10 mouse cellular contexts compared by ENCODE assay signal in genomic region chr4:144972948-144973720, GRCm38 (mm10).
A peak's percentile ranks its signal among the peaks of the same experiment; 100 is the strongest.
DNase-seq lines count a peak whose midpoint lies in the region; ATAC-seq lines count a peak whose summit lies in the region.
"Had no signal": no experiment of that assay in that cellular context is flagged by ENCODE, and none has a peak within 500 bp of the region (broad histone marks: within the 10 kb centered on the region; RNA-seq: fewer than 3 reads in every experiment).

No protein-coding gene starts in this region.

- no peaks in the 10 kb centered on the region for H3K4me1 ChIP-seq in hindbrain, embryonic 16.5 days (ENCODE audit: control insufficient read depth, insufficient read depth, low read depth, low read length)
- H3K4me1 ChIP-seq in hindbrain, embryonic 10.5 days (replicated peaks), result peaks cover 18% of the 10 kb centered on the region; the same call in 1 of the 2 replicates
- H3K4me1 ChIP-seq in brown adipose tissue, adult 24 weeks (ENCODE audit: control insufficient read depth, insufficient read depth, insufficient read length, low read length), result peaks cover 22% of the 10 kb centered on the region
- peaks cover 2% of the 10 kb centered on the region; the same call in 1 of the 2 replicates for H3K4me1 ChIP-seq in intestine, embryonic 16.5 days (ENCODE audit: control insufficient read depth, insufficient read depth, low read length)
- no peaks in the 10 kb centered on the region for H3K4me1 ChIP-seq in forebrain, embryonic 11.5 days (replicated peaks; ENCODE audit: control insufficient read depth, insufficient read depth, low read length)
- H3K4me1 ChIP-seq: hindbrain, embryonic 15.5 days had no signal

- peak; percentile 70; the same call in 1 of the 2 replicates for ATAC-seq in hindbrain, embryonic 16.5 days
- ATAC-seq in intestine, embryonic 16.5 days, result peak; percentile 77
- ATAC-seq in forebrain, embryonic 11.5 days (replicated peaks; ENCODE audit: low FRiP score), result no peak

- no peaks in the 10 kb centered on the region for H3K9me3 ChIP-seq in hindbrain, embryonic 16.5 days (ENCODE audit: control insufficient read depth, low read length)
- H3K9me3 ChIP-seq in hindbrain, embryonic 10.5 days, result no peaks in the 10 kb centered on the region
- H3K9me3 ChIP-seq in intestine, embryonic 16.5 days (ENCODE audit: control insufficient read depth, low read length), result no peaks in the 10 kb centered on the region
- no peaks in the 10 kb centered on the region for H3K9me3 ChIP-seq in forebrain, embryonic 11.5 days (ENCODE audit: control insufficient read depth, low read length)
- H3K9me3 ChIP-seq: hindbrain, embryonic 15.5 days had no signal

- no peak for DNase-seq in hindbrain, embryonic 10.5 days (ENCODE audit: low spot score)
- DNase-seq in B cell, adult 2 months, result peak; percentile 29 to 37
- no peak for DNase-seq in forebrain, embryonic 11.5 days (ENCODE audit: low spot score)
- DNase-seq in ovary, adult 18-20 months (ENCODE audit: low spot score), result no peak
- DNase-seq in testis, postnatal 10 days (ENCODE audit: low spot score), result no peak

- no peaks in the 10 kb centered on the region for H3K36me3 ChIP-seq in hindbrain, embryonic 16.5 days (ENCODE audit: control insufficient read depth, insufficient read depth, low read length)
- H3K36me3 ChIP-seq in hindbrain, embryonic 10.5 days, result peaks cover 9% of the 10 kb centered on the region; the same call in 1 of the 2 replicates
- peaks cover 4% of the 10 kb centered on the region; the same call in 1 of the 2 replicates for H3K36me3 ChIP-seq in intestine, embryonic 16.5 days (ENCODE audit: control insufficient read depth, insufficient read depth, low read length)
- no peaks in the 10 kb centered on the region for H3K36me3 ChIP-seq in forebrain, embryonic 11.5 days (ENCODE audit: control insufficient read depth, insufficient read depth, low read length)

- no peak overlapping the region for H3K9ac ChIP-seq in hindbrain, embryonic 16.5 days (ENCODE audit: low read depth, low read length)
- H3K9ac ChIP-seq in intestine, embryonic 16.5 days (ENCODE audit: low read depth, low read length), result no peak overlapping the region
- H3K9ac ChIP-seq in forebrain, embryonic 11.5 days (ENCODE audit: low read length), result no peak overlapping the region
- H3K9ac ChIP-seq: hindbrain, embryonic 15.5 days; liver, embryonic 14.5 days had no signal

- no peak overlapping the region for H3K4me3 ChIP-seq in hindbrain, embryonic 16.5 days (ENCODE audit: low read length)
- H3K4me3 ChIP-seq in hindbrain, embryonic 10.5 days, result no peak overlapping the region
- H3K4me3 ChIP-seq in brown adipose tissue, adult 24 weeks (ENCODE audit: insufficient read depth, low read depth, low read length), result no peak overlapping the region
- no peak overlapping the region for H3K4me3 ChIP-seq in intestine, embryonic 16.5 days (ENCODE audit: low read length)
- no peak overlapping the region for H3K4me3 ChIP-seq in forebrain, embryonic 11.5 days (ENCODE audit: low read depth, low read length)
- H3K4me3 ChIP-seq: hindbrain, embryonic 15.5 days had no signal

- WGBS in hindbrain, embryonic 16.5 days, result 73% methylated on average over 6 of the region's 6 CpGs
- WGBS in hindbrain, embryonic 10.5 days, result 88% methylated on average over 6 of the region's 6 CpGs
- 70% methylated on average over 6 of the region's 6 CpGs for WGBS in intestine, embryonic 16.5 days
- 84% methylated on average over 6 of the region's 6 CpGs for WGBS in forebrain, embryonic 11.5 days

- H3K4me2 ChIP-seq in hindbrain, embryonic 16.5 days (ENCODE audit: low read length), result no peak overlapping the region
- no peak overlapping the region for H3K4me2 ChIP-seq in intestine, embryonic 16.5 days (ENCODE audit: low read depth, low read length)
- no peak overlapping the region for H3K4me2 ChIP-seq in forebrain, embryonic 11.5 days (ENCODE audit: low read depth, low read length, severe bottlenecking)
- H3K4me2 ChIP-seq: hindbrain, embryonic 15.5 days had no signal

- no peak overlapping the region for H3K27ac ChIP-seq in hindbrain, embryonic 16.5 days (ENCODE audit: low read depth, low read length)
- no peak overlapping the region for H3K27ac ChIP-seq in hindbrain, embryonic 10.5 days
- peak overlapping the region; percentile 7 for H3K27ac ChIP-seq in brown adipose tissue, adult 24 weeks (replicated peaks; ENCODE audit: low read depth, low read length)
- no peak overlapping the region for H3K27ac ChIP-seq in intestine, embryonic 16.5 days (ENCODE audit: low read length)
- H3K27ac ChIP-seq in forebrain, embryonic 11.5 days (ENCODE audit: low read depth, low read length), result no peak overlapping the region
- H3K27ac ChIP-seq: hindbrain, embryonic 15.5 days; liver, embryonic 14.5 days had no signal

- H3K27me3 ChIP-seq in hindbrain, embryonic 16.5 days (replicated peaks; ENCODE audit: control insufficient read depth, insufficient read depth, low read length), result no peaks in the 10 kb centered on the region
- no peaks in the 10 kb centered on the region for H3K27me3 ChIP-seq in hindbrain, embryonic 10.5 days (ENCODE audit: insufficient read depth, poor library complexity, severe bottlenecking)
- H3K27me3 ChIP-seq in intestine, embryonic 16.5 days (replicated peaks; ENCODE audit: control insufficient read depth, insufficient read depth, low read length), result no peaks in the 10 kb centered on the region
- no peaks in the 10 kb centered on the region for H3K27me3 ChIP-seq in forebrain, embryonic 11.5 days (ENCODE audit: control insufficient read depth, insufficient read depth, low read length)
- H3K27me3 ChIP-seq: hindbrain, embryonic 15.5 days had no signal

Comparison
In these comparisons a context has a peak if more than half of its experiments do, and no peak if none do; other contexts are left out.
1. DNase-seq: peak in B cell, adult 2 months (2 of 2); none in hindbrain, embryonic 10.5 days (single experiment), forebrain, embryonic 11.5 days (single experiment), ovary, adult 18-20 months (single experiment) and testis, postnatal 10 days (single experiment).